Mouse (Mus musculus) retina, adult 2 months (tissue): Measurements from ENCODE around the gene Olfr986.
"Not testable (repeated sequence)": the region's sequence is repeated elsewhere in the genome, so short reads cannot be mapped to it uniquely, and the experiment has no call there.

Source experiments
- DNase-seq: peaks from one replicate; pipeline ENCODE4 v3.0.0-alpha.2; 2012; ENCODE audit warnings: low read depth, low spot score

Gene Olfr986

DNA sequence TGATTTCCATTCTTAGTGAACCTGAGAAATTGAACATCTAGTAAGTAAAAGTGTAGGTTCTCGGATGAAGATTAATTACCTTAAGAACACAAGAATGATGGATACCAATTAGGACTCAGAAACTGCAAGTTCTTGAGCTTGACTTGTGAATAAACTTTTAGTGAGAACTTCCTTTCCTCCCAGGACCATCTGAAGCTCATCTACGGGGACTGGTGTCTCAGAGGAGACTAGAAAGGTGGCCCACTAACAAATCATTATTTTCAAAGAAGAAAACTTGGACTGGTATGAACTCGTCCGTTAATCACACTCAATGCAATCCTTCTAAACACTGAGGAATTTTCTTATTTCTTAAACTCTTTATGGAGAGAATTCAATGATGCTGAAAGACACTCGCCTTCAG, at the start of gene Olfr986:
TSS of gene Olfr986 (plus strand) at position 301 of the 400 bp plus-strand sequence.
- no peak for DNase-seq

DNA sequence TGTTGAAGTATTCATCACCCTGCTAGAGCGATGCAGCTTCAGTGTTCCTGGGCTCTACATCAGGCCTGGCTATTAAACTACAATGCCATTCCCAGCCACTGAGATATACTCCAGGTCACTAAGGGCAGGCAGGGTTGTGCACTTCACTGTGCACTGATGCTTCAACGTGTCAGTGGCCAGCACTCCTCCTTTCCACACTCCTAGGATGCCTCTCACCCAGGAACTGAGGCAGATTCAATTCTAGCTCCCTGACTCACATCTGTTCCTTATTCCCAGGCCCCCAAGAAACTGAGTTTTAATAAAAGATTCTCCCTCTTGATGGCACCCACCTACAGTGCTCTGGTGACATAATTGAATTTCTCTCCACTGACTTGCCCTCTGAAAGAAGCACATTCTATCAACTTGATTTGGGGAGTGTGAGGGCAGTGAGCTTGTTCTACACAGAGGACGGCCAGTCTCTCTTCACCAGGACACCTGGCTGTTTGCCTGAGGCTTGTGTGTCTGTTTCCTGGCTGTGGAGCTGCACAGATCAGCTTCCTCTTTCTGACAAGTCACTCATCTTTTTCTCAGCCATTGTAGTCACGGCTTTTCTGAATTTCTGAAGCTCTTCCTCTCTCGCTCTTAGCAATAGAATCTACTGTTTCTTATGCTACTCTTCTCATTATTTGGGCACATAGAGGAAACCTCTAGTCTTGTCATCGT, 43.6 kb upstream of the Olfr986 start:
- DNase-seq: no peak

DNA sequence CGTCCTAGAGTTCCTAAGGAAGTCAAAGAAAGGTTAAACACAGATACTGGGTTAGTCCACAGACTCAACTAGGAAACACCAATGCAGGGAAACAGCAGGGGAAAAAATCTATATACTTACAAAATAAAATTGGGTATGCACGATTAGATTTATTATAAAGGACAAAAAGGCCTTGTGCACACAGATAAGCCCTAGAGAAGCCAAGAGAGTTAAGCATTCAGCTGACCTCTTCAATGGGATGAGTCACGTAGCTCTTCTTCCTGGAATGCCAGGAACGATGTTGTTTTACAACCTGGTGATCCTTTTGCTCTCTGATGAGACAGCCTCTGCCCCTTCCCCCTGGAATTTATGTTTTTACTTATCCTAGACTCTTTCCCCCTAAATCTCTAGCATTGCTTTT, 41.2 kb upstream of the Olfr986 start:
- no peak for DNase-seq

DNA sequence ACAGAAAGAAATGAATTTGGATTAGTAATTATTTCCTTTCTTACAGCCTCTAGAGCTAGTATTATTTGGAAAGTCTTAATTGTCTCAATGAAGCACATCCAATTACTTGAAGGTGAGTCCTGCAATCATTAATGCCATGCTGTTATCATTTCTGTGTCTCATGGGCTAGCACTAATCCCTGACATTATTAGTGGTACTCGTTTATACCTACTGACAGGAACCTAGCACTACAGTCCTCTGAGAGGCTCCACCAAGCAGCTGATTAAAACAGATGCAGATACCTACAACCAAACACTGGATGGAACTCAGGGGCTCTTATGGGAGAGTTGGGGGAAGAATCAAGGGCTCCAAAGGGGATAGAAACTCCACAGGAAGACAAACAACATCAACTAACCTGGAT, 39.2 kb upstream of the Olfr986 start:
- no peak for DNase-seq

DNA sequence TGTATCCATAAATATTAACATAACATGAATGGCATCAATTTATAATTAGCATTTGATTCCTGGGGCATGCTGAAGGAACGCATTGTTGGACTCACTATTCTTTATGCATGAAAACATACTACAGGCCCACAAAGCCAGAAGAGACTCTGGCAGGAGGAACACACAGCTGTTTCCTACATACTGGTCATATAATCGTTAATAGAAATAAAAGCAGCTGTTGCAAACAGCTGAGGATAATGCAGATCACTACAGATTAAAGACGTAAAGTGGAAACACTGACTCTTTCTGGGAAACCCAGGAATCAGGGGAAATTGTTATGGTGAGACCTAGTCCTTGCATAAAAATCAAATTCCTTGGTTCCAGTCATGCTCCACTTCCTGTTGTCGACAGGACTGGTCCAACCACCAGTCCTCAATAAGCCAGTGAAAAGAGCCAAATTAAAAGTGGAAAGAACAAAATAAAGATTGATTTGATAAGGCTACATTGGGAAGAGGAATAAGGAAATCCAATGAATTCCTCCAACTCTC, 25.5 kb upstream of the Olfr986 start:
- no peak for DNase-seq

DNA sequence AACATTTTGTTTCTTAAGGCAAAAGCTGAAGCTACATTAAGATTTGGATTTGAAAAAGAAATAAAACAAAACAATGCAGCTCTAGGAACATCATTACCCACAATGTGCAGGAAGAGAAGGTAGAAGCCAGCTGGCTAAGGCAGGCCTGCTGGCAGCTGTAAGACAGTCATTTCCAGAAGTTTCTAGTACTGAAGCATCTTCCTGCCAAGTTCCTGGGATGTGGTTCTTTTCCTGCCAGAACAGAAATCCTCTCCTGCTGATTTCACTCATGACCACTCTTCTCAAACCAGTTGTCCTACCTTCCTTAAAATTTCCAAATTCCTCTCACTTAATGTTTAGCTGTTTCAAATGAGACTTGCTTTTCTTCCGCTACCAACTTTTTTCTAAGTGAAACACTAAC, 14.3 kb upstream of the Olfr986 start:
- no peak for DNase-seq

DNA sequence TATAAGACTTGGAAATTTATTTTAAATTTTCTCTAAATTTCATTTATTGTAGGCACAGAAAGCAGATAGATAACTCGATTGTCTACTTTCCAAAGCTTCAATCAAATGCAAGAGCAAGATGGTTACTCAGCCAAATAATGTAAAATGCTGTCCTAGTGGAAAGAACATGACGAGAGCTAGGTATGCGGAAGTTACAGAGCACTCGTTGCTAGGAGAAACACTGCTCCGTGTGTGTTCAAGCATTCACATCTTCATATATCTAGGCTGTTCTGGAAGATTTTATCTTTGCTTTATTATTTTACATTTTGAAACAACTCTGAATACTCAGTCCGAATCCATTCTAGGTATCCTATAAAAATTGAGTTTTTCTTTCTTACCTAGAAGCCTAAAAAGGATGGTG, 3.7 kb upstream of the Olfr986 start:
- DNase-seq: no peak

DNA sequence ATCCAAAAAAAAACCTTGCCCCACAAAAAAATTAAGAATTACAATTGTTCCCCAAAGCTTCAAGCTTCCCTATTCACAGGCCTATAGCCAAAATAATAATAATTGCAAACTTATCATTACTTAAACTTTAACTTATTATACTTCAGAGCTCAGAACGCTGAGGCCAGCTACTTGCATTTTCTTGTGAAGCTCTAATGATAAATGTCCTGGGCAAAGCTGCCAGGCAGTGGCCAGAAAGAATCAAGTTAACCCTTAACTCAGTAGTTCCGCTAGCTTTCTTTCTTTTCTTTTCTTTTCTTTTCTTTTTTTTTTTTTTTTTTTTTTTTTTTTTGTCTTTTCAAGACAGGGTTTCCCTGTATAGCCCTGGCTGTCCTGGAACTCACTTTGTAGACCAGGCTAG, 4.4 kb downstream of the Olfr986 start:
- not testable (repeated sequence) for DNase-seq

DNA sequence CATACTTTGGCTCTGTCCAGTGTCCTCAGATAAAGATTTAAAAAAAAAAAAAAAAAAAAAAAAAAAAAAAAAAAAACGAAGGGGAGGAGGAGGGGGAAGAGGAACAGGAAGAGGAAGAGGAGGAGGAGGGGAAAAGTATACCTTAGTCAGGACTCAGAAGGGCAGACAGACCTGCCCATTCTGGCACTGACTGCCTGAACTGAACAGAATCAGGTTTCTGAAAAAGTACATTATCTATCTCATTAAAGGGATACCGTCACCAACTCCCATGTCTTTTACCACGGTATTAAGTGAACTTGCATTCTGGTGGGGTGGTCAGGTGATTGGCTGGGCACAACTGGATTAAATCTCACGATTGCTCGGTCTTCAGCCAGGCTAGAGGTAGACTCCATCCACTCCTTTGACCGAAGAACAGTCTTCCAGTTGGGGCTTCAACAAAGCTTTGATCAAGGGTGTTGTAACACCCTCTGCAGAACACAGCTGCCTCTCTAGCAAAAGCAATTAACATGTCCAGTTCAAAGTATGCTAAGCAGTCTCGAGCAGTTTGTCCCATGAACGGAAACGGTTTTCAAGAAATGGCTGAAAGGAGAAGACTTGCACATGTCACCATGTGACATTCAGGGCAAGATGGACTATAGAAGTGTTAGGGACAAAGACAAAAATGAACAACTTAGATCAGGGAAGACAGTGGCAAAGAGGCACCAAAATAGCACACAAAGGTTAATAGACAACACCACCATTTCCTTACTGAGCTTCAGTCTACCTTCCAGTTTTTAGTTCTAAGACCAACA, 10.6 kb downstream of the Olfr986 start:
- DNase-seq: no peak

DNA sequence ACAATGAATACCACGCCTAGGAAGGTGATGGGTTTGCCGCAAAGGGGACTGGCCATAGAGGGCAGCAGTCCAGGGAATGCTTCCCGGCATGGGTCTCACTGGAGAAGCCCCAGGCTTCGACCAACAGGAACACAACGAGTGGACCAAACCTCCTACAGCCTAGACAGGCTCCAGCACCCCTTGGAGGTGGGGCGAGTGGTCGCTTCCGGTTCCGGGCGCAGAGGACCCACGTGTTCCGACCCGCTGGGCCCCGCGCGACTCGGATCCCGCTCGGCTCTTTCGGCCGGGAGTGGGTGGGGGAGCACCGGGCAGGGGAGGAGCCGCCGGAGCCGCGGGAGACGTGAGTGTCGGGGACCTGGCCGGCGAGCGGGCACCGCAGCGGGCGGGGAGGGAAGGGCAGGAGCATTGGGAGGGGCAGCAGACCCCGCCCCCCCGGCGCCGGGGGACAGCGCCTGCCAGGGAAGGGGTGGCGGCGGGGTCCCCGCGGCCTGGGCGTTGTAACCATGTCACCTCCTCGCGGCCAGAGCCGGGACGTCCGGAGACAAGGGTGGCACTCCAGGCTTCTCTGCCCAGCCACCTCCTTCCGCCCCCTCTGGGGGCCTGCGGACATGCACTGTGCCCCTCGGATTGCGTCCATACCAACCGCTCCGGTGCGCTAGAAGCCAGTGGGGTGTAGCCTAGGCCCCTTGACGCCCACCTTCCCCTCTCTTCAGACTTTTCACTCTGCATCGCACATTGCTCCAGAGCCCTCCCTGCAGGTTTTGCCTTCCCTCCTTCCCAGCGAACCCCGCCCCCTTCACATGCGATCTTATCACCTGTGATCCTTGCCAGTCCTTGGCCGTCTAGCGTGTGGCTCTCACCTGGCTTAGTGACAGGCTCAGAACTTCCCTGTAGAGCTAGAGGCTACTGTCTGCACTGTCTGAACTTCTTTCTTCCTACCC, 11.6 kb downstream of the Olfr986 start, which contains the start of gene Zfp202:
TSS of gene Zfp202 (plus strand) at position 219 of the 941 bp plus-strand sequence.
- DNase-seq: peak; percentile 71

DNA sequence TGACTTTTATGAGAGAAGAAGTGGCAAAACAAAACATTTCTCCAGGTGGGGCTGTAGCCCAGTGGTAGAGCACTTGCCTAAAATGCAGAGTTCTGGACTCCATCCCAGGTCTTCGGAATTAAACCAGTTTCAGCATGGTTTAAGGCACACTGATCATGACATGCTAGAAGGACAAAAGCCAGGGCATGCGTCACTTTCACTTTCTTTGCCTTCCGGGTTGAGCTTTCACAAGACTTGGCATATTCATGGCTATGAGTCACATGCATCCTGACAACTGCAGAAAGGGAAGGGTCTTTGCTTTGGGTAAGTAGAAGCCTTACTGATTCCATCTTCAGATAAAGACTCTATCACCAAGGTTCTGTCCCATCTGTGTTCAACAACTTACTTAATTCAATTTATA, 15.3 kb downstream of the Olfr986 start:
- no peak for DNase-seq

DNA sequence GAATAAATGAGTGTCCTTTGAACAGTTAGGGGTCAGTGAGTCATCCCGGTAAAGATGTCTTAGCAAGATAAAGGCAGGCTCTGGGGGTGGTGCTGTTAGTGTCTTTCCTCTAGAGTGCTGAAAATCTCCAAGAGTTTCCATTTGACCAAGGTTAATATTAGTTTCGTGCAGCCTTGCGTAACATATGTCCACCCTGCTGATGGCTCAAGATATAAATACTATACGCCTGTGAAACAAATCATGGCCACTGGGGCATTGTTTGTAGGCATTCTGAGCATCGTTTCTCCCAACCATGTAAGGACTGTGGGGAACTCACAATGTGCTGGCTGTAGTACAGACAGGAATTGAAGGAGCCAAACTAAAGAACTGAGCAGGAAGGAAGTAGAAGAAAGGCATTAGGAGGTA, 25.8 kb downstream of the Olfr986 start:
- no peak for DNase-seq

DNA sequence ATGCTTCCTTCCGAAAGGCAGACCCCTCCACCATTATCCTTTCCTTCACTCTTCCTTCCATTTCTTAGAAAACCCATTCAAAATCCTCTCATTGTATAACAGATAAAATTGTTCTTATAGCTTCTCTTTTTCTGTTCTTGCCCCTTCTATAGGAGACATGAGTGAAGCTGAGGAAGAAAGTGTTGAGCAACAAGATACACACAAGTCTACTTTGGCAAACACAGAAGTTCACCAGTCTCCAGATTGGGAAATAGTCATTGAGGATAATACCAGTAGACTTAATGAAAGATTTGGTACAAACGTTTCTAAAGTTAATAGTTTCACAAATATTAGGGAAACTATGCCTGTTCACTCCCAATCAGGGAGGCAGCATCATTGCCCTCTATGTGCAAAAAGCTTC, 30.0 kb downstream of the Olfr986 start:
- no peak for DNase-seq

DNA sequence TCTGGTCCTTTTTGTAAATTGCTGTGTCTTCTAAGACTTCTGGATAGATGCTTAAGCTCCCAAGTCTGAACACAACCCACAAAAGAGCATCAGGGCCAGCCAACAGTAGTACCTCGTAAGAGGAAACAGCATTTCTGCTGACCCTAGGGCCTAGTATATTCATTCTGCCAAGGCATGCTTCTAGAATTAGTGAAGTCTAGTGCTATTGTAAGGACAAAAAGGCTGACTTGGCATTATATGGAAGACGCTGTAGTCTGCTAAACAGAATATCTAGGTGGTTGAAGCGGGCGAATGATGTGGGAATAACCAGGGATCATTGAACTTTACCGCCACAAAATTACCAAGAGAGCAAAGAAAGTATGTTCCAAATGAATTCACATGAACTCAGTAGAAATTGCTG, 33.3 kb downstream of the Olfr986 start:
- no peak for DNase-seq

DNA sequence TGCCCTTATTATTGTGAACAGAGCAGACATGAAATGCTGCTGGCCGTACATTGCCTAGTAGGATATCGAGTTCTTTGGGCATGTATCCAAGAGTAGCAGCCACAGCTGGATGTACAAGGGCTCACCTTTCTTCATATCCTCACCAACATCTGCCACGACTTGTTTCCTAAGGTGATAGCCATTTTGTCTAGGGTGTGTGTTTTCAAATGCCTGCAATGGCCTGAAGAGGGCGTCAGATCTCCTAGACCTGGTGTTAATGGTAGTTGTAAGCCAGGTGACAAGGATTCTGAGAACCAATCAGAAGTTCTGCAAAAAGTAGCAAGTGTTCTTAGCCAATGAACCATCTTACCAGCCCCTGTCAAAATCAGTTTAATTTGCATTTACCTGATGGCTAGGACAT, 35.9 kb downstream of the Olfr986 start:
- DNase-seq: no peak

DNA sequence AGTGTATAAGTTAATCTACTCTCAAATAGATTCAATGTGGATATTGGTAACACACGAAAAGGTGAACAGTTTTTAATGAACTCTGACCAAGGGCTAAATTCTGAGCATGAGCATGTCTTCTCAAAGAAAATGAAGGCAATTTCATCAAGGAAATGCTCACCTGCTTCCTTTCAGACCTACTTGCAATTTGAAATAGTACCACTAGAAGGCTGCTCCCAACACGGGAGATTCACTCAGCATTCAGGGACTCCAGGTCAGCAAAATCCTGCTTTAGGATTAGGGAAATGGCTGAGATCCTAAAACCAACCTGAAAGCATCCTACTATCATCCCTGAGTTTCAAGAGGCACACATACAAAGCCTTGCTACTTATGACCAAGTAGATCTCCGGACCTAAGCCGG, 43.6 kb downstream of the Olfr986 start:
- DNase-seq: no peak

DNA sequence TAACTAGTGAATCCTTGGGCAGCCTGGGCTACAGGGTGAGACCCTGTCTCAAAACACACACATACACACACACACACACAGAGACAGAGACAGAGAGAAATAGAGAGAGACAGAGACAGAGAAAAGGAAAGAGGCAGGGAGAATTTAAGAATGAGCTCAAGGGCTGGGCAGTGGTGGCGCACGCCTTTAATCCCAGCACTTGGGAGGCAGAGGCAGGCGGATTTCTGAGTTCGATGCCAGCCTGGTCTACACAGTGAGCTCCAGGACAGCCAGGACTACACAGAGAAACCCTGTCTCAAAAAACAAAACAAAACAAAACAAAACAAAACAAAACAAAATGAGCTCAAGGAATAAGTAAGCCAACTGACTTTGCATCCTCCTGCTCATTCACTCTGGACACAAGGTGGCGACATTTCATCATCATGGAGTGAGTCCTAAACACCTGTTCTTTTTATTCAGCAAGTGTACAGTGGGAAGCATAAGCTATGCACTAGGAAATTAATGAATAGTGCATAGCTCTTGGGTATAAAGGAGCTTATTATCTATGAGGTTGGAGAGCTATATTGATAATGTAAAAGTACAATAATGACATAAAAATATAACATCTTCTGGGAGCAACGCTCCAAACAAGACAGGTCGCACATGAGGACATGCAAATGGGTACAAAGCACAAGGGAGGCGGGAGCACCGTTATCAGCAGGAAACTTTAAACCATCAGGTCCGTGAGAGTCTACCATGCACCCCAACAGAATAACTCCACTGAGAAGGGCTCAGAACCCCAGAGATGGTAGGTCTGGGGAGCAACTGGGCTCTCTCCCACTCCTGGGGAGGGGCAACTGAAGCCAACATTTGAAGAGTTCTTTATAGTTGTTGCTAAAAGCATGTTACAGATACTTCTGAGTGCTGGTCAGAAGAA, 47.4 kb downstream of the Olfr986 start:
- DNase-seq: peak; percentile 60

DNA sequence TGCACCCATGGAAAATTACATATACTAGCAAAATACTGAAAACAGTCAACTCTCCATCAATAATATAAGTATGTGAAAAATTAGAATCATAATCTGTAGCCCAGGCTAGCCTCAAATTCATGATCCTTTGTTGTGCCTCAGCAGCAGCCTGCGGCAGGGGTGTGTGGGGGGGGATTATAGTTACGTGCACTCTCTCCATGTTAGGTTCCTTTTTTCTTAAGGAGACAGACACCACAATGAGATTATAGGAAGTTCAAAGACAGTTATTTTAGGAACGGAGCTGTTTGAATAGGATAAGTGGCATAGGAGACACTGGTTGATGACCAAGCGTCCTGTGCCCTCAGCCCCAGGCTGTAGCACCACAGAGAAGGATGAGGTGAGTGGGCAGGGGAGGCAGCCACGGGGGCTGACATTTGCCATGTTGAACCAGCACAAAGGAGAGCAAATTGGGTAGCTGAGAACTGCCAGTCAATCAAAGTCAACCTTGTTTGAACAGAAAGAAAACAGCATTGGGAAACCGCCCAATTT, 48.1 kb downstream of the Olfr986 start:
- no peak for DNase-seq

DNA sequence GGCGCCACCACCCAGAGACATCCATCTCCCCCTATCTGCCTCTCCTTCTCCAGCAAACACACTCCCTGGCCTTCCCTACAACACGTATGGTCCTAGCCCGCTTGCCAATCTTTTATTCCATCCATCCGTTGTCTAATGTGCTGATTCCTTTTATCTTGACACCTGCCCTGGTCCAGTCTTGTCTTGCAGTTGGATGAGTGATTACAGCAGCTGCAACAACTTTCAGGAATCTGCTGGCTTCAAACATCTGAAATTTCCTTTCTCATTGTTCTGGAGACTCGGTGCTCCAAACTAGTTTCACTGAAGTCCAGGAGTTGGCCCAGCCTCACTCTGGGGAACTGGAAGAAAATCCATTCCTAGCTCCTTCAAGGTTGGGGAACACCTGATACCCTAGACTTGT, 48.8 kb downstream of the Olfr986 start:
- DNase-seq: no peak

DNA sequence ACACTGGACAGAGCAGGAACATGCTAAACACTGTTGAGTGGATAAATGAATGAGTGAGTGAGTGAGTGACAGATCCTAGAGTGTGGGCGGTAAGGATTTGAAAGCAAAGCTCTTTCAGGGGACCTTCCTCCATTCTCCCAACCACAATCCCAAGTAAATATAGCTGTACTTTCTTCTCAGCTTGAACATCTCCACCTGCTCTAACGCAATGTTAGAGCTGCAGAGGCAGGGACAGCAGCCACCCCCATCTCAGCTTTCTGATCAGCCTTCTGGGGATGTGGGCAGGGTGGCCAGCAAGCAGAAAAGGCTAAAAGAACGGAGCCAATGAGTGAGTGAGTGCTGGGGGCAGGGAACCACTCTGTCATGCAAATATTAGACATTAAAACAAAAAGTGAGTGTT, 50.3 kb downstream of the Olfr986 start:
- DNase-seq: no peak
